17 mouse cellular contexts compared by ENCODE assay signal in the genomic region with DNA sequence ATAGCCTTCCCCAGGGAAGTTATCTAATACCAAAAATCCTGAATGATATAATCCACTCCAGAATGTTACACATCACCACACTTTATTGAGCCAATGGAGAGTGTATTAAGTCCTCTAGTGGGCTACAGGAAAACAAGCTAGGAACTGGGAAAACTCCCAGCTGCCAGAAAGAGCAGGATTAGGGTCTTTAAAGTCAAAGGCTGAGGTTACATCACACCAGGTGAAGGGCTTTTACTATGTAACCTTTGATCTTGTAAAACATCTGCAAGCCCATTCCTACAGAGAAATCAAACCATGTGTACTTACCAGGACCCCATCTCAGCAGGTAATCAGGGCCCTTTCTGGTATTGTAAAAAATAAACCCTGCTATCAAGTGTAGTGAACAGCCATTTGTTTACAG. TPM values are rescaled to one million over a fixed set of nuclear protein-coding genes. Genes with fewer than 3 reads are reported as not detected.
"Had no signal": no experiment of that assay in that cellular context is flagged by ENCODE, and none has a peak within 500 bp of the region (broad histone marks: within the 10 kb centered on the region; RNA-seq: fewer than 3 reads in every experiment).

No protein-coding gene starts in this region.

- DNase-seq: lung, adult 2 months; lung, postnatal 14 days; lung, postnatal 36 days; right cerebral cortex, postnatal 14 days; spleen, adult 18-20 months; thymus, adult 2 months; thymus, postnatal 25 days; thymus, postnatal 4 days had no signal

- H3K4me1 ChIP-seq: lung, embryonic 15.5 days; megakaryocyte, embryonic 14.5 days; midbrain, embryonic 13.5 days; midbrain, embryonic 15.5 days; neural tube, embryonic 12.5 days had no signal

- H3K27me3 ChIP-seq: lung, embryonic 15.5 days; megakaryocyte, embryonic 14.5 days; midbrain, embryonic 13.5 days; midbrain, embryonic 15.5 days; neural tube, embryonic 12.5 days had no signal

- H3K9ac ChIP-seq: lung, embryonic 15.5 days; midbrain, embryonic 13.5 days; midbrain, embryonic 15.5 days; neural tube, embryonic 12.5 days had no signal

- H3K4me3 ChIP-seq: lung, embryonic 15.5 days; megakaryocyte, embryonic 14.5 days; midbrain, embryonic 13.5 days; midbrain, embryonic 15.5 days; neural tube, embryonic 12.5 days had no signal

- H3K36me3 ChIP-seq: lung, embryonic 15.5 days; midbrain, embryonic 13.5 days; midbrain, embryonic 15.5 days; neural tube, embryonic 12.5 days had no signal

- H3K4me2 ChIP-seq: lung, embryonic 15.5 days; midbrain, embryonic 11.5 days; midbrain, embryonic 13.5 days; midbrain, embryonic 15.5 days; neural tube, embryonic 12.5 days had no signal

- ATAC-seq: lung, postnatal 0 days; midbrain, embryonic 13.5 days; midbrain, embryonic 15.5 days had no signal

- H3K9me3 ChIP-seq: lung, embryonic 15.5 days; midbrain, embryonic 13.5 days; midbrain, embryonic 15.5 days; neural tube, embryonic 12.5 days had no signal

- H3K27ac ChIP-seq: lung, embryonic 15.5 days; macrophage; midbrain, embryonic 13.5 days; midbrain, embryonic 15.5 days; neural tube, embryonic 12.5 days had no signal

RNA-seq across cellular contexts. Expression of a gene that starts 28.6 kb away (rescaled TPM):
- polyA plus RNA-seq: small intestine, adult 2 months had no signal
